Mouse (Mus musculus): ENCODE results near the gene Arhgdig.

GRCm38 (mm10) chr17:26244101-26244841 lies 36.7 kb upstream of the Arhgdig start, which contains the start of gene Fam234a:
- TF ChIP-seq CTCF (IDR thresholded peaks at IDR 0.05; ENCODE audit: control insufficient read depth, insufficient read depth, insufficient read length) (no peak), CEBPB (IDR thresholded peaks at IDR 0.05; ENCODE audit: low read depth) (peak; percentile 45), MAX (IDR thresholded peaks at IDR 0.05) (no peak), MYOD1 (IDR thresholded peaks at IDR 0.05; ENCODE audit: control insufficient read depth, insufficient read length, low read depth) (no peak), USF1 (IDR thresholded peaks at IDR 0.05; ENCODE audit: low read depth) (no peak), FOSL1 (IDR thresholded peaks at IDR 0.05; ENCODE audit: insufficient read depth, low read length, poor library complexity, severe bottlenecking) (no peak)

Data from C2C12 (cell line).